Mouse (Mus musculus) ES-Bruce4 (cell line): Measurements from ENCODE around the gene Wdr64. TPM values are rescaled to one million over a fixed set of nuclear protein-coding genes. Genes with fewer than 3 reads are reported as not detected.

Source experiments
- H3K27ac ChIP-seq: 2 replicates; pipeline ENCODE4 v1.5.1; 2012; ENCODE audit warnings: low read length, inconsistent platforms; ENCODE audit not compliant: insufficient read depth
- H3K27me3 ChIP-seq: 2 replicates; pipeline ENCODE4 v1.6.1; 2012; ENCODE audit warnings: mild to moderate bottlenecking, low read length, inconsistent platforms; ENCODE audit not compliant: control insufficient read depth, poor library complexity, insufficient read depth, severe bottlenecking
- H3K36me3 ChIP-seq: 2 replicates; pipeline ENCODE4 v1.6.1; 2012; ENCODE audit warnings: inconsistent platforms, mild to moderate bottlenecking, low read length, moderate library complexity; ENCODE audit not compliant: control insufficient read depth, poor library complexity, insufficient read depth, severe bottlenecking
- H3K4me1 ChIP-seq: one replicate; pipeline ENCODE4 v1.8.1; 2011; ENCODE audit warnings: low read length; ENCODE audit not compliant: control insufficient read depth, insufficient read depth
- H3K4me3 ChIP-seq: 2 replicates; pipeline ENCODE4 v1.5.1; 2011; ENCODE audit warnings: low read depth, mild to moderate bottlenecking, low read length
- H3K9ac ChIP-seq: 2 replicates; pipeline ENCODE4 v1.6.1; 2012; ENCODE audit warnings: low read depth, mild to moderate bottlenecking, inconsistent platforms; ENCODE audit not compliant: poor library complexity, severe bottlenecking
- H3K9me3 ChIP-seq: replicated peaks from 2 replicates; pipeline ENCODE4 v1.6.1; 2012; ENCODE audit warnings: mild to moderate bottlenecking, low read length, inconsistent platforms; ENCODE audit not compliant: control insufficient read depth, poor library complexity, insufficient read depth, severe bottlenecking
- CTCF ChIP-seq: IDR thresholded peaks from one replicate; pipeline ENCODE4 v1.8.1; 2011; ENCODE audit warnings: low read depth, low read length
- EP300 ChIP-seq: IDR thresholded peaks from 2 replicates; pipeline ENCODE4 v1.6.1; 2011; ENCODE audit warnings: low read depth, low read length; ENCODE audit not compliant: insufficient read depth
- POLR2A ChIP-seq: IDR thresholded peaks from one replicate; pipeline ENCODE4 v1.8.1; 2011; ENCODE audit warnings: low read length; ENCODE audit not compliant: insufficient read depth
- polyA plus RNA-seq: library from polyadenylated mRNA; stranded (reverse); fragments of >200 nt; gene quantifications from 2 replicates; pipeline ENCODE4 v1.2.4, GENCODE M21; 2011; ENCODE audit warnings: low read depth; ENCODE audit not compliant: missing spikeins, insufficient read depth, insufficient read length

Gene Wdr64
- polyA plus RNA-seq, result not detected in 2 replicates

GRCm38 (mm10) chr1:175698293-175698692 lies at the start of gene Wdr64:
Gene Wdr64, plus strand, starts transcription at chr1:175698593.
- Histone ChIP-seq H3K36me3 (no peaks in the 10 kb centered on the region), H3K9ac (no peak within 1 kb of the TSS), H3K4me1 (no peaks in the 10 kb centered on the region), H3K4me3 (no peak within 1 kb of the TSS), H3K27me3 (no peaks in the 10 kb centered on the region; the same call in 1 of the 2 replicates), H3K9me3 (no peaks in the 10 kb centered on the region), H3K27ac (no peak within 1 kb of the TSS)
- no peak for TF ChIP-seq EP300
- no peak for TF ChIP-seq POLR2A
- no peak for TF ChIP-seq CTCF

- Histone ChIP-seq H3K4me3 (no peak overlapping the region), H3K27me3 (no peaks in the 10 kb centered on the region), H3K4me1 (no peaks in the 10 kb centered on the region), H3K9me3 (no peaks in the 10 kb centered on the region), H3K36me3 (no peaks in the 10 kb centered on the region), H3K27ac (no peak overlapping the region), H3K9ac (no peak overlapping the region)
- TF ChIP-seq CTCF, result no peak
- TF ChIP-seq POLR2A, result no peak
- no peak for TF ChIP-seq EP300
Measured at GRCm38 (mm10) chr1:175648615-175649014, 49.8 kb upstream of the Wdr64 start.

GRCm38 (mm10) chr1:175659900-175660299 lies 38.5 kb upstream of the Wdr64 start:
- TF ChIP-seq POLR2A, result no peak
- no peak for TF ChIP-seq EP300
- no peak for TF ChIP-seq CTCF
- no peaks in the 10 kb centered on the region for H3K9me3 ChIP-seq

GRCm38 (mm10) chr1:175668666-175669405 lies 29.6 kb upstream of the Wdr64 start:
- no peak overlapping the region for H3K27ac ChIP-seq
- H3K9ac ChIP-seq, result no peak overlapping the region
- H3K36me3 ChIP-seq, result no peaks in the 10 kb centered on the region
- no peak for TF ChIP-seq CTCF
- TF ChIP-seq POLR2A, result no peak
- TF ChIP-seq EP300, result no peak
- no peak overlapping the region for H3K4me3 ChIP-seq
- H3K27me3 ChIP-seq, result no peaks in the 10 kb centered on the region
- peaks cover 1% of the 10 kb centered on the region for H3K4me1 ChIP-seq
- no peaks in the 10 kb centered on the region for H3K9me3 ChIP-seq

More at GRCm38 (mm10) chr1:175659900-175660299, 38.5 kb upstream of the Wdr64 start:
- H3K4me1 ChIP-seq, result no peaks in the 10 kb centered on the region
- H3K9ac ChIP-seq, result no peak overlapping the region
- no peaks in the 10 kb centered on the region for H3K27me3 ChIP-seq
- no peaks in the 10 kb centered on the region for H3K36me3 ChIP-seq
- no peak overlapping the region for H3K4me3 ChIP-seq
- H3K27ac ChIP-seq, result no peak overlapping the region

GRCm38 (mm10) chr1:175669456-175669855 lies 28.9 kb upstream of the Wdr64 start:
- Histone ChIP-seq H3K4me3 (no peak overlapping the region), H3K4me1 (peaks cover 1% of the 10 kb centered on the region), H3K9me3 (no peaks in the 10 kb centered on the region), H3K27ac (no peak overlapping the region), H3K27me3 (no peaks in the 10 kb centered on the region), H3K9ac (no peak overlapping the region), H3K36me3 (no peaks in the 10 kb centered on the region)
- no peak for TF ChIP-seq POLR2A
- TF ChIP-seq CTCF, result no peak
- no peak for TF ChIP-seq EP300

GRCm38 (mm10) chr1:175670042-175670441 lies 28.4 kb upstream of the Wdr64 start:
- H3K27me3 ChIP-seq, result no peaks in the 10 kb centered on the region
- no peak overlapping the region for H3K27ac ChIP-seq
- H3K9ac ChIP-seq, result no peak overlapping the region
- no peaks in the 10 kb centered on the region for H3K36me3 ChIP-seq
- no peak overlapping the region for H3K4me3 ChIP-seq
- no peaks in the 10 kb centered on the region for H3K9me3 ChIP-seq
- TF ChIP-seq POLR2A (no peak), EP300 (no peak), CTCF (no peak)
- peaks cover 1% of the 10 kb centered on the region for H3K4me1 ChIP-seq
